Mouse (Mus musculus) forebrain, embryonic 15.5 days (tissue): Measurements from ENCODE around the gene Gm42674. TPM values are rescaled to one million over a fixed set of nuclear protein-coding genes. Genes with fewer than 3 reads are reported as not detected.

Experiments used
- ATAC-seq: fragments of 200-750 bp; cut with Nextera tagmentation; replicated peaks from 2 replicates; pipeline ENCODE4 v1.8.0; 2017; ENCODE audit warnings: mild to moderate bottlenecking, moderate TSS enrichment, moderate library complexity
- H3K27ac ChIP-seq: fragments of 300-500 bp; sonication (generic); replicated peaks from 2 replicates; pipeline ENCODE4 v1.5.1; 2015; ENCODE audit warnings: mild to moderate bottlenecking, inconsistent platforms
- H3K27me3 ChIP-seq: fragments of 300-500 bp; sonication (generic); 2 replicates; pipeline ENCODE4 v1.6.1; 2015; ENCODE audit warnings: inconsistent platforms
- H3K36me3 ChIP-seq: fragments of 300-500 bp; sonication (generic); 2 replicates; pipeline ENCODE4 v1.6.1; 2015; ENCODE audit warnings: mild to moderate bottlenecking, inconsistent platforms
- H3K4me1 ChIP-seq: fragments of 300-500 bp; sonication (generic); 2 replicates; pipeline ENCODE4 v1.6.1; 2015; ENCODE audit warnings: inconsistent platforms
- H3K4me2 ChIP-seq: fragments of 300-500 bp; sonication (generic); replicated peaks from 2 replicates; pipeline ENCODE4 v1.6.1; 2015; ENCODE audit warnings: mild to moderate bottlenecking, inconsistent platforms
- H3K4me3 ChIP-seq: fragments of 300-500 bp; sonication (generic); 2 replicates; pipeline ENCODE4 v1.5.1; 2015; ENCODE audit warnings: mild to moderate bottlenecking, inconsistent platforms
- H3K9ac ChIP-seq: fragments of 300-500 bp; sonication (generic); replicated peaks from 2 replicates; pipeline ENCODE4 v1.6.1; 2015; ENCODE audit warnings: mild to moderate bottlenecking, inconsistent platforms
- H3K9me3 ChIP-seq: fragments of 300-500 bp; sonication (generic); 2 replicates; pipeline ENCODE4 v1.6.1; 2016; ENCODE audit warnings: inconsistent platforms
- WGBS: fragments of 180-500 bp; shearing (Covaris S2); methylation state at CpG from one replicate; pipeline ENCODE4 v1.1.7; 2015; ENCODE audit warnings: mixed read lengths; 5-methylcytosine and 5-hydroxymethylcytosine counted together
- polyA plus RNA-seq: library from polyadenylated mRNA; unstranded; fragments of >200 nt; fragmentation: Nextera tagmentation; extraction: Ambion mirVana; gene quantifications from 2 replicates; pipeline ENCODE4 v1.2.1, GENCODE M21; 2015

Gene Gm42674
- polyA plus RNA-seq, 1 experiment from 2014 or later = not detected

DNA sequence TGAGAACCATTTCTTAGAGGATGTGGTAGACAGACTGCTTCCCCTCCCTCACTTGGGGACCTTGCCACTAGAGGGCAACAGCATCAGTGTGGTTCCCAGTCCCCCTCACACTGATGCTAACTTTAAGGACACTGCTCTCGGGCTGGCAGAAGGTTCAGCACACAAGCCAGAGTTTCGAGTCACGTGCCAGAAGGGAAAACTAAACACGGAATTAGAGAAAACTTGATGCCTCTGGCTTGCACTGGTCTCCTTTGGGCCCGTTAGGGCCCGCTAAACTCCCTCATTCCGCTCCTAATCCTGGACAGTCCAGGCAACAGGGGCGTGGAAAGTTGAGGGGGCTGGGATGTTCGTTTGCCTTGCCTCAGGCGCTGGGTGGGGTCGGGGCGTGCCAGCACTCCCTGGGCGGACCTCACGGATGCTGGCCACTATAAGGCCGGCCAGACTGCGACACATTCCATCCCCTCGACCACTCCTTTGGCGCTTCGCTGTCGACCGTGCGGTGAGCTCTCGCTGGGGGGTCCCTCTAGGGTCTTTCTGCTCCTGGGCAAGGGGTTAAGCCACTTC is 11.1 kb downstream of the Gm42674 start, which contains the start of gene S100a6:
TSS of gene S100a6 (plus strand) at position 155 of the 564 bp plus-strand sequence.
- Histone ChIP-seq H3K4me2 (peak within 1 kb of the TSS; percentile 44), H3K4me3 (peak within 1 kb of the TSS; percentile 23), H3K4me1 (peaks cover 5% of the 10 kb centered on the region), H3K9me3 (no peaks in the 10 kb centered on the region), H3K27me3 (no peaks in the 10 kb centered on the region), H3K36me3 (no peaks in the 10 kb centered on the region), H3K27ac (no peak within 1 kb of the TSS), H3K9ac (0 out of 2 replicates have a peak within 1 kb of the TSS, but pooled peaks have one; percentile 2)
- peak; percentile 69; the same call in 1 of the 2 replicates for ATAC-seq
- under 1% methylated on average over 23 of the region's 23 CpGs for WGBS

DNA sequence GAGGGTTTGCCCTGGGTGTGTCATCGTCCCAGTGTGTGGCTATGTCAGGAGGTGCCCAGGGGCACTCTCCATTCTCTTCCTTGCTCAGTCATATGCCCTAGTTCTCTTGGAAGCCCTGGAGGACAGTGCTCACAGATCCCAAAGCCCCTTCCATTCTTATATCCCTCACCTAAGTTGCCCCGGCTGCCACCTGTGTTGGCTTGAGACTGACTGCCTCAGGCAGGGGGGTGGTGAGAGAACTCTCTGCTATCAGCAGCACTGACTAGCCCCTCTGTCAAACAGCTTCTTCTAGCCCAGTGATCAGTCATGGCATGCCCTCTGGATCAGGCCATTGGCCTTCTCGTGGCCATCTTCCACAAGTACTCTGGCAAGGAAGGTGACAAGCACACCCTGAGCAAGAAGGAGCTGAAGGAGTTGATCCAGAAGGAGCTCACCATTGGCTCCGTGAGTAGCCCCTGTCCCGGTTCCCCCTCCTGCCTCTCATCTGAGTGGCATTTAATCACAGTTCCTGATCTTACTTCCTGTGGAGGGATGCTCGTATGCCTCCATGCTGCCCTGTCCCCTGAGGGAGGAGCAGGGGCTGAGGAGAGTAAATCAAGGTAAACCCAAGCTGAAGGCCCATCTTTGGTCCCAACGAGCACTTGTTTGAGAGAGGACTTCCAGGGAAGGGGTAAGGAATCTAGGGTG is 11.9 kb downstream of the Gm42674 start:
- 72% methylated on average over 7 of the region's 7 CpGs for WGBS
- Histone ChIP-seq H3K9ac (no peak overlapping the region), H3K4me2 (peak overlapping the region; percentile 44), H3K27ac (no peak overlapping the region), H3K4me3 (no peak overlapping the region), H3K27me3 (no peaks in the 10 kb centered on the region), H3K9me3 (no peaks in the 10 kb centered on the region), H3K36me3 (no peaks in the 10 kb centered on the region), H3K4me1 (peaks cover 5% of the 10 kb centered on the region)
- no peak for ATAC-seq

DNA sequence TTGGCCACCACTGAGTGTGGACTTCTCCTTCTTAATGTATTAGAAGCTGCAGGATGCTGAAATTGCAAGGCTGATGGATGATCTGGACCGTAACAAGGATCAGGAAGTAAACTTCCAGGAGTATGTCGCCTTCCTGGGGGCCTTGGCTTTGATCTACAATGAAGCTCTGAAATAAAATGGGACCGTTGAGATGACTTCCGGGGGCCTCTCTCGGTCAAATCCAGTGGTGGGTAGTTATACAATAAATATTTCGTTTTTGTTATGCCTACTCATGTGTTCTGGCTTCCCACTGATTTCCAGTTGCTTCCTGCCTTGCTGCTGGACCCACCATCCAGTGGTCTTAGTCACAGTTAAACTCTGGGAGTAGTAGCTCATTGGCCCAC is 12.4 kb downstream of the Gm42674 start:
- Histone ChIP-seq H3K4me2 (no peak overlapping the region), H3K27me3 (no peaks in the 10 kb centered on the region), H3K4me1 (peaks cover 5% of the 10 kb centered on the region), H3K9ac (no peak overlapping the region), H3K36me3 (no peaks in the 10 kb centered on the region), H3K9me3 (no peaks in the 10 kb centered on the region), H3K27ac (no peak overlapping the region), H3K4me3 (no peak overlapping the region)
- 84% methylated on average over 6 of the region's 6 CpGs for WGBS
- no peak for ATAC-seq

DNA sequence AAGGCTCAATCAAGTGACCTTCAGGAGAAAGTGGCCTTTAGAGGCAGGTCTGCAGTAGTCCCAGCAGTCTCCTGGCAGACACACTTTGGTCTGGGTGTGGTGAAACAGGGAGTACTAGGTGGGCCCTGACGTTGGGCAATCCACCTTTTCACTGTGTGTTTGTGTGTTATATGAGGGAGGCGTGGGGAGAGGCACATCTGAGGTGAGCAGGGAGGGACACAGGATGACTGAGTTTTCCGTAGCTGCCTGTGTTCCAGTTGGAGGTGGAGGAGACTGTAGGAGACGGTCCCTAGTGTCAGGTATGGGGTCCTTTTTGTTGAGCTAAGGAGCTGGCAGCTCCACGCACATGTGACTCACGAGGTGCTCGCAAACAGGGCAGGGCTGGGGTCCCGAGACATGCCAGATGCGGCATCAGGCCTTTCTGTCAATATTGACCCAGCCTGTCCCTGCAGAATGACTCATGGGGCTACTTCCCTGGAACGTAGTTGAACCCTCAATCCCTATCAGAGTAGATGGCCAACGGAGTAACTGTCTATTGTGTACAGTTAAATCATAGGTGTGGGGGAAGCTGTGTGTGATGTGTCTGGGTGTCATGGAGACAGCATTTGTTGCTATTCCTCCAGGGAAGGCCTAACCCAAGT is 13.0 kb downstream of the Gm42674 start:
- Histone ChIP-seq H3K27me3 (no peaks in the 10 kb centered on the region), H3K9ac (no peak overlapping the region), H3K36me3 (no peaks in the 10 kb centered on the region), H3K27ac (no peak overlapping the region), H3K4me1 (peaks cover 5% of the 10 kb centered on the region), H3K4me2 (no peak overlapping the region), H3K4me3 (no peak overlapping the region), H3K9me3 (no peaks in the 10 kb centered on the region)
- WGBS = 85% methylated on average over 11 of the region's 11 CpGs
- no peak for ATAC-seq

DNA sequence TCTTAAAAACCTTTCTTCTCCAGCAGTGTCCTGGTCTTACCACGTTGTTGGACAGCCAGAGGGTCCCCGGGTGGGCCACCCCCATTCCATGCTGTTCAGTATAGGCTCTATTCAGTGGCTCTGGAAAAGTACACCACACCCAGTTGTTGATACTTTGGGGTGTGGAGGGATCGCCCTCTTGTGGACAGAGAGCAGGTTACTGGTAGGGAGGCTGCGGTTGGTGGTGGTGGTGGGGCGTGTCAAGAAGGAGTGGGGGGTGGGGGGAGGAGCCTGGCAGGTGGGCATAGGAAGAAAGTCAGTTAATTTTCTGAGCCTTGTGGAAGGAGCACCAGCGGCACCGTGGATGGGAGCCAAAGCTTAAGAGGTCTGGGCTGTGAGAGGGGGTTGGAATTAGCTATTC is 13.7 kb downstream of the Gm42674 start:
- Histone ChIP-seq H3K4me3 (no peak overlapping the region), H3K4me1 (peaks cover 5% of the 10 kb centered on the region), H3K27ac (no peak overlapping the region), H3K27me3 (no peaks in the 10 kb centered on the region), H3K36me3 (no peaks in the 10 kb centered on the region), H3K9me3 (no peaks in the 10 kb centered on the region), H3K4me2 (no peak overlapping the region), H3K9ac (no peak overlapping the region)
- 0 out of 2 replicates have a peak, but pooled peaks have one; percentile 48 for ATAC-seq
- WGBS = 8% methylated on average over 7 of the region's 7 CpGs

DNA sequence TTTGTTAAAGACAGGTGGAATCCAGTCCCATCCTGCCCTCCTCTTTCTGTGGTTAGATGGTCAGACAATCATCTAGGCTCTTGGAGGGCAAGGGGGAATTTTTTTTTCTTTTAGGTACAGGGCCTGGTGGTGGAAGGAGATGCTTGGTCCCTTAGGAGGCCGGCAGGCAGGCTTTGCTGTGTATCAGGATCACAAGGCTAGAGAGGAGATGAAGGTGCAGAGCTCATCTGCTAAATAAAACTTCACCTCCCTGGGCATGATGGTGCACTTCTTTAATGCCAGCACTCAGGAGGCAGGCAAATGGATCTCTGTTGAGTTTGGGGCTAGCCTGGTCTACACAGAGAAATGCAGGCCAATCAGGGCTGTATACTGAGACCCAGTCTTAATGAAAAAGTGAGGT is 14.2 kb downstream of the Gm42674 start:
- Histone ChIP-seq H3K9me3 (no peaks in the 10 kb centered on the region), H3K4me3 (no peak overlapping the region), H3K27ac (no peak overlapping the region), H3K4me2 (no peak overlapping the region), H3K4me1 (peaks cover 5% of the 10 kb centered on the region), H3K9ac (no peak overlapping the region), H3K36me3 (no peaks in the 10 kb centered on the region), H3K27me3 (no peaks in the 10 kb centered on the region)
- ATAC-seq = no peak
- whole genome bisulfite sequencing = 89% methylated on average over 1 of the region's 1 CpGs

DNA sequence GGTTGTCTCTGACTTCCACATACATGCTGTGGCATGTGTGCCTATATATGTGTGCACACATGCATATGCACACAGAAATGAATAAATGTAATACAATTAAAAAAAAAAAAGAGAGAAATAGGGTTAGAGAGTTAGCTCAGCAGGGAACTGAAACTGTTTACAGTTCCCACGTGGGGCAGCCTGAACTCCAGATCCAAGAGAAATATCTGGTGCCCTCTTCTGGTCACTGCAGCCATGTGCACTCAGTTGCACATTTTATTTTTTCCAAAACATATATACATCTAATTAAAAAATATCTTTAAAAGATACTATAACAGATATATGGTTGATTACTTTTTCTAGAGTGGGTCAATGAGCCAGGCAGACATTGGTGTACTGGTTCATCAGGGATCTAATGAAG is 15.9 kb downstream of the Gm42674 start:
- Histone ChIP-seq H3K4me2 (no peak overlapping the region), H3K27me3 (no peaks in the 10 kb centered on the region), H3K9me3 (no peaks in the 10 kb centered on the region), H3K9ac (no peak overlapping the region), H3K27ac (no peak overlapping the region), H3K4me3 (no peak overlapping the region), H3K36me3 (no peaks in the 10 kb centered on the region), H3K4me1 (peaks cover 5% of the 10 kb centered on the region)
- no peak for ATAC-seq
- 10% methylated on average over 1 of the region's 1 CpGs for WGBS

DNA sequence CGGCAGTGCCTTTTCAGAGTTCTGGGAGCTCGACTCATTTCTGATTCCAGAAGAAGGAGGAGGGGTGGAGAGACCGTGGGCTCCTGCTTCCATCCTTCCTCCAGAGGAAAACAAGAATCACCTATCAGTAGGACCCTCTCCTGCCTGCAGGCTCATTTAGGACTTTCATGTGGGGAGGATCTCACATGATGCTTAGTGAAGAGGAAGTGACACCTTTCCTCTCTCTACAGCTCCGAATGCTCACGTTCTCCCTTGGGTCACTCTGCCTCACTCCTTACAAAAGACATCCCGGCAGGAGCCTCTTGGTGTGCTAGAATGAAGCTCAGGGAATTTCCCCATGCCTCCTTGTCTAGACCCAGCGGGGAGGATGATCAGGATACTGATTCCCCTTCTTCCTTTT is 19.8 kb downstream of the Gm42674 start:
- ATAC-seq = no peak
- Histone ChIP-seq H3K9ac (no peak overlapping the region), H3K9me3 (no peaks in the 10 kb centered on the region), H3K27me3 (no peaks in the 10 kb centered on the region), H3K4me1 (peaks cover 17% of the 10 kb centered on the region), H3K36me3 (no peaks in the 10 kb centered on the region), H3K27ac (no peak overlapping the region), H3K4me2 (no peak overlapping the region), H3K4me3 (no peak overlapping the region)
- 50% methylated on average over 7 of the region's 7 CpGs for WGBS

DNA sequence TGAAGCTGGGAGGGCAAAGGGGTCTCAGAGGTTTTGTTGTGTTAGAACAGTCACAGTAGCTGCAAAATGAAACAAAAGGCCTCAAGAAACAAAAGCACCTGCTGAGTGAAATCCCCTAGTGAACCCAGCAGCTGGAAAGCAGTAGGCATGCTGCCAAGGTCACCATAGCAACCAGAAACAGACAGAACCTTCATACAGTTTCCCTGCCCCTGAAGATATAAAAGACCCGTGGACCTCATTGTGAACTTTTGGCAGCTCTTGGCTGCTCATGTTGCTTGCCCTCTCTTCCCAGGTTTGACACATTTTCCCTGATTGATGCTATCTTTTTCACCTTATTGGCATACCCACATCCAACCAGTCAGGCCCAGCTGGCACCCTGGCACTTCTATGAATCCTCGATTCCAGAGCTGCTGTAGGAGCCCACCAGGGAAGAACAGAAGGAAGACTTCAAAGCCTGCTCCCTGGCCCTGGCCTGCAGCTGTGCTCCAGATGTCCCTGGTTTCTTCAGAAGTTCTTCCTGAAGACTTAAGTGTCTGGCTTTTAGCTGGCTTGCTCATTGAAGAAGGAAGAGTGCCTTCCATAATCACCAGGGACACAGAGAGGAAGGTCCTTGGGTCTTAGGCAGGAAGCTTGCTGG is 21.8 kb downstream of the Gm42674 start:
- H3K27me3 ChIP-seq = no peaks in the 10 kb centered on the region
- H3K4me3 ChIP-seq = no peak overlapping the region
- peak; percentile 57 for ATAC-seq
- no peak overlapping the region for H3K4me2 ChIP-seq
- H3K36me3 ChIP-seq = no peaks in the 10 kb centered on the region
- peaks cover 17% of the 10 kb centered on the region for H3K4me1 ChIP-seq
- H3K9me3 ChIP-seq = no peaks in the 10 kb centered on the region
- 5% methylated on average over 2 of the region's 2 CpGs for WGBS
- H3K9ac ChIP-seq = no peak overlapping the region
- peak overlapping the region; percentile 54; the same call in 1 of the 2 replicates for H3K27ac ChIP-seq

DNA sequence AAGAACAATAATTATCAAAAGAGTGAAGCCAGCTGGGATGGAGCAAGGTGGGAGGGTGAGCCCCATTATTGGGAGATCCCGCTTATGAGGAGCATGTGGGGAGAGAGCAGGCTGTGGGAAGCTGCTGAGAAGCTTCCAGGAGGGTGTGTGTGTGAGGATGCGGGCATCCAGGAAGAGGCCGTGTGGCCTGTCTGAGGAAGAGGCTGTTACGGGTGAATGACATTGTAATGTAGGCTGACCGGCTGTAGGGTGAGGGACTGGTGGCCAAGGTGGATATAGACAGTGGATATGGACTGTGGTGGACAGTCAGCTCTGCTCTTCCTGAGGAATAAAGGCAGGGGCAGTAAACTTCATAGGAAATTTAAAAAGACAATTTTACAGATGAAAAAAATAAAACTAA is 23.8 kb downstream of the Gm42674 start:
- Histone ChIP-seq H3K4me3 (no peak overlapping the region), H3K9ac (no peak overlapping the region), H3K36me3 (no peaks in the 10 kb centered on the region), H3K27me3 (no peaks in the 10 kb centered on the region), H3K27ac (no peak overlapping the region), H3K4me2 (no peak overlapping the region), H3K4me1 (peaks cover 17% of the 10 kb centered on the region), H3K9me3 (no peaks in the 10 kb centered on the region)
- no peak for ATAC-seq
- 81% methylated on average over 5 of the region's 5 CpGs for WGBS

DNA sequence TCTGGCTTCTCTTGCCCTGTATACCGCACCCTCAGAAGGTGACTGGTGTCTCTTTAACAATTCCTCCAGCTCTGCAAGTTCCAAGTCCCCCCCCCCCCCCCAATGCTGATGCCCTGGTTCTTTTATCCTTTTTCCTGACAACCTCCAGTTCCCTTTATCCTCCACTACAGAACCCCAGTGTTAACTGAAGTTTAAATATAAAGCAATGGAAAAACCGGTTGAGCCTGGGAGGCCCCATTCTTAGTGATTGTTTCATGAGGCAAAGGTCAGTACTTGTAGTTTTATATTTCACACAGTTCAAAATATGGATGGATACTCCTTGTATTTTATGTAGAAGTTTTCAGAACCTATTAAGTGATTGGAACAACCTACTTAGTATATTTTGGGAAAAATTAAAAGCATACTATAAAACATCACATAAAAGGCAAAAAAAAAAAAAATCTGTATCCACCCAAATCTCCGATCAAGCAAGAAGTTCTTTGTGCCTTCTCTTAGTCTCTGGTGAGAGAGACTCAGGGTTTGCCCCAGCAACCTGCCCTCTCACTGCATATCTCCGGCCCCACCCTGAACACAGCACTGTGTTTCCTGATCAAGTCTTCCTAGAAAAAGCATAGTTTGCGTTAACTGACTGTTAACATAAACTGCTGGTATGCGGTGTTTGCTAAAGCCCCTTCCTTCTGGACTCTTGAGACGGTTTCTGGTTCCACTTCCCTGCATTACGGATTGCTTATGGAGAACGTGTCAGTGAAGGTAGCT is 24.7 kb downstream of the Gm42674 start:
- Histone ChIP-seq H3K9ac (no peak overlapping the region), H3K36me3 (no peaks in the 10 kb centered on the region), H3K27ac (no peak overlapping the region), H3K4me1 (peaks cover 17% of the 10 kb centered on the region), H3K4me2 (no peak overlapping the region), H3K27me3 (no peaks in the 10 kb centered on the region), H3K4me3 (no peak overlapping the region), H3K9me3 (no peaks in the 10 kb centered on the region)
- ATAC-seq = no peak
- 82% methylated on average over 9 of the region's 9 CpGs for whole genome bisulfite sequencing

DNA sequence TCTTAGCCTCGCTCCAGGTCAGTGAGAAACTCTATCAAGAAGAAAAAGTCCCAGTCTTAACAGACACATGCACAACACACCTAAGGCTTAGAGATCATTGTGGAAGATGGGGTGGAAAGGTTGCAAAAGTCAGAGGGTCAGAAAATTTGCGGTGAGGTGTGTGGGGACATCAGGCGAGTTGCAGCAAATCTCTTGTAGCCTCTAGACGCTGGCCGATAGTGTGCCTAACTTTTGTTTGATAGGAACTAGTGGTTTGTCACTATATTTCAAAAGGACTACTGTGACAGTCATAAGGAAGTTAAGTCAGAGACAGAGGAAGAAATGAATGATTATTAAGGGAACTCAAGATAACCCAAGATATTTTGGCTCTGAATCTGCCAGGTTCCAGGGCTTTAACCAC is 25.7 kb downstream of the Gm42674 start:
- ATAC-seq = no peak
- Histone ChIP-seq H3K9me3 (no peaks in the 10 kb centered on the region), H3K4me2 (no peak overlapping the region), H3K4me3 (no peak overlapping the region), H3K36me3 (no peaks in the 10 kb centered on the region), H3K4me1 (peaks cover 17% of the 10 kb centered on the region), H3K27ac (no peak overlapping the region), H3K27me3 (no peaks in the 10 kb centered on the region), H3K9ac (no peak overlapping the region)
- WGBS = 95% methylated on average over 5 of the region's 5 CpGs
